Mouse (Mus musculus) left cerebral cortex, adult 18-20 months (tissue): ENCODE results near the gene Cfap20. TPM values are rescaled to one million over a fixed set of nuclear protein-coding genes. Genes with fewer than 3 reads are reported as not detected.

Experiments used
- DNase-seq, 2 experiments: peaks; one replicate each; pipeline ENCODE4 v3.0.0; 2021 to 2022; ENCODE audit warnings: low spot score in 2 of 2, mixed read lengths in 1 of 2
- total RNA-seq, 2 experiments: library from RNA; stranded (reverse); gene quantifications; 2 replicates each; pipeline ENCODE4 v1.2.3; 2021

Cfap20 gene
- total RNA-seq, 2 experiments from 2014 or later: 58.8 to 60.7 TPM

- DNase-seq: no peak
These were observed 59.2 kb downstream of the Cfap20 start for GRCm38 (mm10) chr8:95375374-95375930.

GRCm38 (mm10) chr8:95374429-95374828, 60.2 kb downstream of the Cfap20 start:
- no peak for DNase-seq

- no peak for DNase-seq
These were observed 61.2 kb downstream of the Cfap20 start for GRCm38 (mm10) chr8:95373389-95374002.

Other genes with a start within 250 kb of the Cfap20 start
- 10 to 100 TPM; 55.9 to 58.7 TPM for gene Kifc3, start 232.1 kb downstream of the Cfap20 start, total RNA-seq
- gene Cngb1, start 128.3 kb downstream of the Cfap20 start, total RNA-seq: under 1 TPM; 0.16 to 0.49 TPM
- gene Tepp, start 124.3 kb downstream of the Cfap20 start, total RNA-seq: not detected
- gene Zfp319, start 102.9 kb downstream of the Cfap20 start, total RNA-seq: 10 to 100 TPM; 17.2 to 18.3 TPM
- 10 to 100 TPM; 11.6 to 12.3 TPM for gene Usb1, start 102.6 kb downstream of the Cfap20 start, total RNA-seq
- gene Mmp15, start 82.6 kb downstream of the Cfap20 start, total RNA-seq: 10 to 100 TPM; 12.6 to 15.3 TPM
- 10 to 100 TPM; 81.8 to 92.0 TPM for gene Csnk2a2, start 55.2 kb upstream of the Cfap20 start, total RNA-seq
- gene Ccdc113, start 99.2 kb upstream of the Cfap20 start, total RNA-seq: 1 to 10 TPM; 3.3 to 3.4 TPM
- gene Prss54, start 141.5 kb upstream of the Cfap20 start, total RNA-seq: not detected
- 1 to 10 TPM; 2.0 to 2.8 TPM for gene Gins3, start 198.6 kb upstream of the Cfap20 start, total RNA-seq
- 1,000 to 10,000 TPM; 1,666 to 1,729 TPM for gene Ndrg4, start 242.1 kb upstream of the Cfap20 start, total RNA-seq